Mouse (Mus musculus) testis, postnatal 14 days (tissue): ENCODE measurements around the gene 4931406P16Rik.
A peak's percentile ranks its signal among the peaks of the same experiment; 100 is the strongest.

Source experiments
- DNase-seq: peaks from one replicate; pipeline ENCODE4 v3.0.0; 2021; ENCODE audit warnings: low spot score

4931406P16Rik gene

DNA sequence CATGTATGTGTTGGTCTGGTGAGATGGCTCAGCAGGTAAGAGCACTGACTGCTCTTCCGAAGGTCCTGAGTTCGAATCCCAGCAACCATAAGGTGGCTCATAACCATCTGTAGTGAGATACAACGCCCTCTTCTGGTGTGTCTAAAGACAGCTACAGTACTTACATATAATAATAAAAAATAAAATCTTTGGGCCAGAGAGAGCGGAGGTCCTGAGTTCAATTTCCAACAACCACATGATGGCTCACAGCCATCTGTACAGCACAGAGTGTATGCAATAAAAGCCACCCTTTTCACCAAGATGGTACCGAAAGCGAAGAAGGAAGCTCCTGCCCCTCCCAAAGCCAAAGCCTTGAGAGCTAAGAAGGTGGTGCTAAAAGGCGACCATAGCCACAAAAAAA, 62.6 kb downstream of the 4931406P16Rik start, which contains the start of gene Gm6096:
Gene Gm6096 (plus strand): TSS at position 301 of the 400 bp plus-strand sequence.
- DNase-seq: no peak

DNA sequence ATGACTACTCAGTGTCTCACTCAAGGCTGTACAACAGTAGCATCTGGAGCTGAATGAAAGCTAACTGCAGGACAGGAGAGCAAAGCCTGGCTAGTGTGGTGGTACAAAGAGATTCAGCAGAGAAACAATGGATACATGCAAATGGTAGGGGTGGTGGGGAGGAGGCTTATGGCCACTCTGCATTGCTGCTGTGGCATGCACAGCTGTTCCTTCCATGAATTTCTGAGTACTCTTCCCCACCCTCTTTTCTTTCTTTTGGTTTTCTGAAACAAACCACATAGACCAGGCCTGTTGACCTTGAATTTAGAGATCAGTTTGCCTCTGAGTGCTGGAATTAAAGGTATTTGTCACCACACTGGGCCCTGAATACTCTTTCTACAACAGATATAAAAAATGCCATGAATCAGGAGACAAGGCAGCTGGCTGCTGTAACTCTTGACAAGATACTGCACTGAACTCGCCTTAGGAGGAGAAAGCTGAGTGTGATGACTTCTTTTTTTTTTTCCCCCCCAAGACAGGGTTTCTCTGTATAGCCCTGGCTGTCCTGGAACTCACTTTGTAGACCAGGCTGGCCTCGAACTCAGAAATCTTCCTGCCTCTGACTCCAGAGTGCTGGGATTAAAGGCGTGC, 66.4 kb downstream of the 4931406P16Rik start:
- DNase-seq: no peak

DNA sequence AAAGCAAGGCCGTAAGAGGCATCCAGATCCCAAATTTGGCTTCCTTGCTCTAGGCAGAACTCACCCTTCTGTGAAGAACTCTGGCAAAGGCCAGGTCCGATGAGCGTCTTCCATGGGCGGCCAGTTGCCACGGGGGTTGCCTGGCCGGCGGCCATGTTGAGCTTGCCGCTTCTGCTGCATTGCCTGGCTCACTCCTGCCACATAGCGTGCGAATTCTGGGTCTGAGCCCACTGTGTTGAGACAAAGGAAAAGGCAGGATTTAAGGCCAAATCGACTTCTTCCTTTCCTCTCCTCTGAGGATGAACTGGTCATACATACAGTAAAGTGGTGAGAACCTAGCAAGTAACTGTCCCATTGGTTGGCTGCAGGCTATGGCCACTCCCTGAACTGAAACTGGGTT, 71.2 kb downstream of the 4931406P16Rik start:
- DNase-seq: no peak

DNA sequence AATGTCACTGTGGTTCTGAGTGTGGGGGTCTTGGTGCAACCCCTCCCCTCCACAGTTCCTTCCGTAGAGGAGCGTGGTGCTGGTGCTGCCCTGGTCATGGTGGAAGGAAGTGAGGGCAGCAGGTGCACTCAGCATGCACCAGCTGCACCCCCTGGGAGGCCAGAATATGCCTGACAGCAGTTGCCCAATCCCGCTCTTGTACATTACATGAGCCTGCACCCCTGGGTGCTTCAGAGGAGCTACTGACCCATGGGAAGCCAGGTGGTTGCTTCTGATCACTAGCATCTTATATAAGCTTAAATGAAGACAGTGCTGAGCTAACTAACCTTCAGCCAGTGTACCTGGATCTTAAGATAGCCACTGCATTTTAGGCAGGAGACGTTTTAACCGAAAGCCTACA, 75.3 kb downstream of the 4931406P16Rik start:
- DNase-seq: no peak

DNA sequence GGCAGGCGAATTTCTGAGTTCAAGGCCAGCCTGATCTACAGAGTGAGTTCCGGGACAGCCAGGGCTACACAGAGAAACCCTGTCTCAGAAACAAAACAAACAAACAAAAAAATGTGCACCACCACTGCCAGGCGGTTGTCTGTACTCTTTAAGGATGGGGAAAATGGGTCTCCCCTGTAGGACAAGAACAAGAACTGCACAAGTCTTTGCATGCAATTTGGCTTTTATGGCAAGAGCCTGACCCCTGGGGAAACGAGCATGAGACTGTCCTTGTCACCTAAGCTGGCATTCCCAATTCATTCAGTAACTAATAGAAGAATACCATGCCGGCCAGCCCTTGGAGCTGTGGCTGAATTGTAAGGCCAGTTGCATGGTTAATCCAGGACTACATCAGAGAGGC, 77.7 kb downstream of the 4931406P16Rik start:
- DNase-seq: no peak

DNA sequence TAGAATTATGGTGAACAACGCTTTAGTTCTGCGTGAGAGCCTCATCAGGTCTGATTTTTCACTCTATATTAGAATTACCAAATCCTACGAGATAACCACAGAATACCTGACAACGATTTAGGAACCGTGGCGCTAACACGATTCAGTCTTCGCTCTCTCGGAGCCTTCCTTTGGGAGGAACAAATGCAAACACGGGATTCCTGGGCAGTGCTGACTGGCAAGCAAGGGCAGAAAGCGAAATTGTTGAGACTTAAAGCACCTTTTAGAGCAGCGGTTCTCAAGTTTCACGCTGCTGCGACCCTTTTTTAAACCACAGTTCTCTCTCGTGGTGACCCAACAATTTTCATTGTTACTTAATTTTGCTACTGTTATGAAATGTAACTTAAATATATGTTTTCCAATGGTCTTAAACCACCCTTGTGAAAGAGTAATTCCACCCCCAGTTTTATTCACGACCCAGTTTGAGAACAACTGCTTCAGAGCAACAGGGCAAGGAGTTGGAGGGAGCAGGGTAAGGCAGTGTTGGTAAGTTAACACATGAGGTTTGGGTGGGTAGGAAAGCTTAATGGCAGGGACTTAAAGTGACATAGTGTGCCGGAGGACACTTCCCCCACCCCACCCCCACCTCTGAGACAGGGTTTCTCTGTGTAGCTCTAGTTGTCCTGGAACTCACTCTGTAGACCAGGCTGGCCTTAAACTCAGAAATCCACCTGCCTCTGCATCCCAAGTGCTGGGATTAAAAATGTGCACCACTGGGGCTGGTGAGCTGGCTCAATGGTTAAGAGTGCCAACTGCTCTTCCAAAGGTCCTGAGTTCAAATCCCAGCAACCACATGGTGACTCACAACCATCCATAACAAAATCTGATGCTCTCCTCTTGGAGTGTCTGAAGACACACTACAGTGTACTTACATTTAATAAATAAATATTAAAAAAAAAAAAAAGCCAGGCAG, 78.5 kb downstream of the 4931406P16Rik start:
- no peak for DNase-seq

DNA sequence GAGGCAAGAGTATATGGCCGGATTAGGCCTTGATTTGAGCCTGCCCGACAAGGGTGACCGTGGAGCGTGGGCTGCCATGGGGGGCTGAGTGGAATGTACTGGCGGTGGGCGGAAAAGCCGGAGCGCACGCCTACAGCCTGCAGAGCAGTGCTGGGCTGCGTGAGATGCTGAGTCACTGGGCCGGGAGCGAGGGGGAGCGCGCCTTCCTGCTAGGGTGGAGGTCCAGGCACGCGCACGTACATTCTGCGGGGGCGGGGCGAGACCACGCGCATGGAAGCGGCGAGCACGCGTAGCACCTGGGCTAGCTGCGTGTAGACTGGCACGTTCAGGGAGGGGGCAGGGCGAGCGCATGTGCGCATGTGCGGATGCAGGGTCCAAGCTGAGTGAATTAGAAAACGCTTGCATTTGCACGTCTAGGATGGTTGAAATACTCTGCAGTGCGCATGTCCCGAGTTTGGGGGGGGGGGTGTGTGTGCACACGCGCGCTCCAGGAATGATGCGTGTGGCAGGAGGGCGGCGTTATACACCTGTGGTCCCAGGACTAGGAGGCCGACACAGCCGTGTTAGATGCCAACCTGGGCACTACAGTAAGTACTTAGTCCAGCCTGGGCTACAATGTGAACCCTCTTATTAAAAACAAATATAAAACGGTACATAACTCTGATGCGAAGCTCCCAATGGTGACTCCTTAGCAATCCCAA, 79.3 kb downstream of the 4931406P16Rik start:
- peak; percentile 97 for DNase-seq

DNA sequence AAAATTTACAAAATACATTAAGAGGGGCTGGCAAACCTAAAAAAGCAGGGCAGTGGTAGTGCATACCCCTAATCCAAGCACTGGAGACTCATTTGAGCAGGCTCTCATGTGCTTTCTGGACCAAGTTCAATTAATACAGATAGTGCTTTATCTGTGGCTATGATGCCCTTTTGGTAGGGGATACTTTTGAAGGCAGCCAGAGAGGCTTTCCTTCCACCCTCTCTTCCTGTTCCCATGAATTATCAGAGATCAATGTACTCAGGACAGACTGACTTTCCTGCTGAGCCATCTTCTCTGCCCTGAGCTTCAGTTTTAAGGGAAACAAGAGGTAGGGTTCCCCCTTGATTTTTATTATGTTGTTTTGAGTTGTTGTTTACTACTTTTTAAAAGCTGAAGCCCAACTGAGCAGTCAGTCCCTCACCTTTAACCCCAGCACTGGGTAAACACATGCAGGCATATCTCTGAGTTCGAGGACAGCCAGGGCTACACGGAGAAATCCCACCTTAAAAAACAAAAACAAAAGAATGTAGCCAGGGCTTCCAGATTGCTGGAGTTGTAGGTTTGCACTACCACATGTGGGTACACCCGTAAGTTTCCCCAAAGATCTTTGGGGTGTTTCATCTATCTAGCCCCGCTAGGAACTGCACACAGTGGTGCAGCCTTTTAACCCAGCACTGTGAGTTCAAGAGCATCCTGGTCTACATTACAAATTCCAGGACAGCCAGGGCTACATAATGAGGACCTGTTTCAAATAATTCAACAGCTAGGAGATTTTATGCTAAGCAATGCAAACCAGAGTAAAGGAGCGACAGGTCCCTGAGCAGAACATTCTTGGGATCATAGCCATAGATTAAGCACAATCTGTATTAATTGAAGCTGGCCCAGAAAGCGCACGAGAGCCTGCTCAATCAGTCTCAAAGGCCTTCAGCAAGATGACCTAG, 80.3 kb downstream of the 4931406P16Rik start:
- DNase-seq: no peak

DNA sequence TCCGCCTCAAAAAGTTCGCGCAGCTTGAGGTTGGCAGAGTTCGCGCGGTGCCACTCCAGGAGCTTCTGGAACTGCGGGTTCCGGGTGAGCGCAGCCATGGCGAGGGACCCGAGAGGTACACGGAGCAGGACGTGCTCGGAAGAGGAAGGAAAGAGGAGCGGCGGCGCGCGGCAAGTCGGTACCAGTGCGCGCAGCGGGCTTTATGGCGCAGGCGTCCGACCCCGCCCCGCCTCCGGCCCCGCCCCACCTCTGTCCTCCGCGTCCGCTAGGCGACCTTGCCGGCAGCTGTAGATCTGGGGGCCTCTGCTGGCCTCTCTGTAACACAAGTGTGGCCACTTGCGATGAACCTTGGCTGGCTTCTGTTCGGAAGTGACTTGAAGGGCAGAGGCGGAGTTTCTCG, 83.2 kb downstream of the 4931406P16Rik start, which contains the start of gene Gpi1:
Gene Gpi1 (minus strand): TSS at position 221 of the 400 bp plus-strand sequence.
- DNase-seq: peak; percentile 79

DNA sequence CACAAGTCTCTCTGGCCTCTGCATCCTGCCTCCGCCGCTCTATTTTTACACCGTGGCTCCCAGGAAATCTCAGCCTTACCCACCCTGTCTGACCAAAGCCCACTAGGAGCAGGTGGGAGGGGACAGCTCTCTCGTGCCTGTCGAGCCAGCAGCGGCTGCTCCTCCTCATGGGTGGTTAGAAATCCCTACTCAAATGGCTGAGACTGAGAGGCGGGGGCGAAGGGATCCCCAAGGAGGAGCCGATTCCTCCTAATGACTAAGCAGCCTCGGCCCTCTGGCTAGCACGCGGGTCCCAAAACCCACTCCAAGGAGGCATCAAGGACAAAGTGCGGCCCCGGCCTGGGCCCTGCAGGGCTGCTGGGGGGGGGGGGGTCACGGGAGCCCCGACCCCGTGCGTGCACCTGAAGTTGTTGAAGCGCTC, 83.7 kb downstream of the 4931406P16Rik start:
- DNase-seq: peak; percentile 47

DNA sequence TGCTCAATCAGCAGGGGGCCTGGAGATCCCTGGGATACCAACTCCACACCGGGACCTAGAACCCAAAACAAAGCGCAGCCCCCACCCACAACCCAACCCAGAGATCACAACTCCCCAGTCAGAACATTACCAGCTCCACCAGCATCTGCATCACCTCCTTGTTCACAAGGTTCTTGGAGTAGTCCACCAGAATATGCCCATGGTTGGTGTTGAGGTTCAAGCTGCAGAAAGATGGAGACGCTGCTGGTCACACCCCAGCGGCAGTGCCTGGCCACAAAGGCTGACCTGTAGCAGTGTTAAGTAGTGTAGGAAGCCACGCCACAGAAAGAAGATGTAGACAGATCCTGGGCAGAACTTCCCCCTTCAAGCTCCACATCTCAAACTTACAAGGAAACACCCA, 84.2 kb downstream of the 4931406P16Rik start:
- no peak for DNase-seq

DNA sequence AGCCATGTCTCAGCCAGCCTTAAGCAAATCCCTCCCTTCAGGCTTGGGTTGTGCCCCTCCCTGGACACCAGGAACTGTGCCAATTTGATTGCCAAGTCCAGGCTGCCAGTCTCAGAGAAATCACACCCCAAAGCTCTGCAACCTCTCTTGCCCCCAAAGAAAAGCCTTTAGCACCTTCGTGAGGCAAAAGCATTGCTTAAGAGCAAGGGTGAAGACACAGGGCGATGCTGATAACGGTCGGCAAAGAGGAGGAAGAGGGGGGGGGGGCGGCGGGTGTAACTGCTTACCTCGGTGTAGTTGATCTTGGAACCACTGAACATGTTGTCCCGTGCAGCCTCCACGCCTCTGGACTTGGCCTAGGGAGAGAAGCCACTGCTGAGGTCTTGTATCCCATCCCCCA, 84.7 kb downstream of the 4931406P16Rik start:
- DNase-seq: no peak

DNA sequence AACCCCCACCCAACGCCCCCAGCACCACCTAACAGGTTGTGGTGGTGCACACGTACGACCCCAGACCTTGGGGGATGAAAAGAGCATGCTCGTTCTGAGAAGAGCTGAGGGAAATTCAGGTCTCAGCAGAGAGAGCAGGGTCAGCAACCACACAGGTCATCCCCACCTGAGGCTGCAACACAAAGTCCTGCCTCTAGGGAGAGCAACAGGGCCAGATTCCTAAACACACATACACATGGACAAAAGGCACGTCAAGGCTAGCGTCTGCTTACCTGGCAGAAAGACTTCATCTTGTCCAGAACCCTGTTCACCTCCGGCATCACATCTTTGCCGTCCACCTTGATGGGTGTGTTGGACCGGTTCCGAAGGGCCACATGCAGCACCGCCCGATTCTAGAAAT, 86.5 kb downstream of the 4931406P16Rik start:
- DNase-seq: no peak

DNA sequence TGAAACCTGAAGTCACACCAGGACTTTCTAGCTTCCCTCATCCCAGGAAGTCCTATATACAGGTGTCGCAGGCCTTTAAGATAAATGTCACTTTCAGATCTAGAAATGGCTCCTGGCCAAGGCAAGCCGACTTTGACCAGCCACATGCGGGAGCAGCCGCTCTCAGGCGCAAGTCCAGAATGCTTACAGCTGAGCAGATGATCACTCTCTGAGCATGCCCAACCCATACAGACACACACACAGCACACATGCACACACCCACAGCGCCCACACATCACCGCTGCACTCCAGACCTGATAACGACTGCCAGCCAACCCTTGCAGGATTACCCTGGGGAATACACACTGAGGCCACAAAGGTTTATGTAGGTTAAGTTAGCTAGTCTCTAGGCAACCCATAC, 87.3 kb downstream of the 4931406P16Rik start:
- no peak for DNase-seq

DNA sequence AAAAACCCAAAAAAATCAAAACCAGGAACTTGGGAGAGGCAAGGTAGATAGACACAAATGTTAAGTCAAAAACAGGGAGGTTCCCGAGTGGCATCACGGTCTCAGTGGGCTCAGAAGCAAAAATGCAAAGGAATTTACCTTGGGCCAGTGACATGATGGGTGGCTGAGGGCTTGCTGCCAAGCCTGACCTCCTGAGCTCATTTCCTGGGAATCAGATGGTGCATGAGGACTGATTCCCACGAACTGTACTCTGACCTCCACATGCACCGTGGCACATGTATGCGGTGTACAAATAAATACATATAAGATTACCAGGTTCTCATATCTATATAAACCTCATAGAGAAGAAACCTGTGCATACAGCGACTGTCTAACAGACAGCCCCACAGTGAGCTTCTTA, 89.0 kb downstream of the 4931406P16Rik start:
- no peak for DNase-seq

DNA sequence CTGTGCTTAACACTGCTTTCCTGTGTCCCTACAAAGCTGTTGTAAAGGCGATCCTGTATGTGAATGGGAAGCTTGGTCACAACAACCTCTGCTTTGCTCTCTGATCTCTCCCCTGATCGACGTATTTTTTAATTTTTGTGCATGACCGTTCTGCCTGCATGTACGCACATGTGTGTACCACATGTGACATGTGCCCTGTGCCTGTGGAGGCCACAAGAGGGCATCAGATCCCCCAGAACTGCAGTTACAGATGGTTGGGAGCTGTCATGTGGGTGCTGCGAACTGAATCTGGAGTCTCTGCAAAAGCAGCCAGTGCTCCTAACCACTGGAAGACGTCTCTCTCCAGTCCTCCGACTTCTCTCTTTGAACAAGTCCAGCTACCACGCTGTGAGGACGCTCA, 91.0 kb downstream of the 4931406P16Rik start:
- DNase-seq: no peak

DNA sequence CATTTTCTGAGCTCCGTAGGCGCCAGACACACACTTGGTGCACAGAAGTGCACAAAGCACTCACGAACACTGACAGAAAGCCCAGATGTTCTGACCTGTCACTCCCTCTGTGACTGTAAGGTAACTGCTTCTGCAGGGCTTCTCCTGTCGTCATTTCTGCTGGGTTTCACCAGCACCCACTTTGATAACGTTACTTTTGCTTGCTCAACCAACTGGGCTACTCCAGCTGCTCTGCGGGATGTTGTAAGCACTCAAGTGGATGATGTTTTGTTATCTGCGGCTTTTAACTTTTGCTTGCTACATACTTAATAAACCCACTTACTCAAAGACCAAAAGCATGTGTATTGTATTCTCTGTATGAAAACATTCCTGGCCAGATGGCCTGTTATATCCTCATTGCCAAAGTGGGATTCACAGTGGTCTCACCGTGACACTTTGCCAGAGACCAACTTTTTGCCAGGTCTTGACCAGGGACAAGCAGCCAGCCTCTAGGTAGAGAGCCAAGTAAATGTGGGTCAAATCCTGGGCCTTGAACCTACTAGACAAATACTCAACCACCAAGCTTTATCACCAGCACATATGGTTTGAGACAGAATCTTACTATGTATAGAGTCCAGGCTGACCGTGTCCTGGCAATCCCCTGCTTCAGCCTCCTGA, 91.6 kb downstream of the 4931406P16Rik start:
- no peak for DNase-seq

DNA sequence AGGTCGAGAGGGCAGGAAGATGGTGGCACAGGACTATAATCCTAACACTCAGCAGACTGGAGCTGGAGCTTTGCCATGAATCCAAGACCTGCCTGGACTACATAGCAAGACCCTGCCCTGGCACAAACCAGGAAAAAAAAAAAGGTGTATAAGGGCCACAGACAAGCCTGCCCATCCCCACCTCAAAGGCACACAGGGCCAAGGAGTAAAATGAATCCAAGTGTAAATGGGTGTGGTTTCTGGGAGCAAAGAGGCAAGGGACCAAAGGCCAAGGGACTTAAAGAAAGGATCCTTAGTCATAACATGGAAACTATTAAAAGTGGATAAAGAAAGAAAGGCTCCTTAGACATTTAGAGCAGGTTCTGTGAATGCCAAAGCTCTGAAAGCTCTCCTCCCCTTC, 94.9 kb downstream of the 4931406P16Rik start:
- DNase-seq: no peak

DNA sequence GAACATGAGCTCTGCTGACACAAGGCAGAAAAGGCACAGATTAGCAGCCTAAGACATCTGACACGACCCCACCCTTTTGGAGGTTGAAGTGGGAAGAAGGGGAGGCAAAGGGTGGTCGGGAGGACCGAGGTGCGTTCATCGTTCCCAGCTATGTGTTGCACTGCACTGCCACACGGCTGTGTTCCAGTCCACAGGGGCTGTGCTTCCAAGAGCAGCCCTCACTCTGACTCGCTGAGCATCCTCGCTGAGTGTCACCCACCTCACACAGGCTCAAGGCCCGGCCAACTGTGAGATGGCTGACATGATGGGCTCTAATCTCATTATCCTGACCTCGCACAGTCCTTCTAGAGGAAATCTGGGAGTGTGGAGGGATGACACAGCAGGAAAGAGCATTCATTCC, 96.9 kb downstream of the 4931406P16Rik start:
- DNase-seq: no peak

DNA sequence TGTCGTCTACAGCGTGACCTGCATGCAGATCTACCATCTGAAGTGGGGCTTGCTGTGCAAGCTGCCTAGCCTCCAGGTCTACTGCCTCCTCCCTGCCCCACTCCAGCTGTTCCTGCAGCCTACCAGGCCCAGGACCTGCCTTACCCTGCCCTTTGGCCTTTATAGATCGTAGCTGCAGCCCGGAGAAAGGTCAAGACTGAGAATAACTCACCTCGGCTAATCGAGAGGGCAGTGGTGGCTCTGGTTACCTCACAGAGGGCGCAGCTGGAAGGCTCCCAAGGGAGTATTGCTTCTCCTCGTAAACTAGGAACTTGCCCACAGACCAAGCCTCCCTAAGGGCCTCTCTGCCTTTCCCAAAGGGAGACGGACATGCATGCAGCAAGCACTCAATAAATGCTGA, 97.9 kb downstream of the 4931406P16Rik start:
- DNase-seq: no peak

DNA sequence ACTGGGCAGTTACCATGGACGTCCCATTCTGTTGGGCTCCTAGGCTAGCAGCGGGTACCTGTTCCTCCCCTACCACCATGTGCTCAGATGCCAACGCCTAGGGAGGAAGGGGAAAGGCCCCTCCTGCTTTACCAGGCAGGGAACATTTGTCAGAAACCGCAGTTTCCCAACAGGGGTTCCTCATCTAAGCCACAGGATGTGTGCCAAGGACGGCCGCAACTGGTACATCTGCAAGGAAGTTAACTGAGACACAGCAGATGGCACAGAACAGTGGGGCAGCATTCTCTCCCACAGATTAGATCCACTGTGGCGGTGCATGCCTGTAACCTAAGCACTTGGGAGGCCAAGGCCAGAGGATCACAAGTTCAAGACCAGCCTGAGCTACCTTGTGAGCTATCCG, 98.7 kb downstream of the 4931406P16Rik start:
- DNase-seq: no peak
